Mouse (Mus musculus) activated CD4-positive, CD25-positive, alpha-beta regulatory T cell, adult 4 months (primary cell): ENCODE measurements around the gene Mdh2. TPM values are rescaled to one million over a fixed set of nuclear protein-coding genes. Genes with fewer than 3 reads are reported as not detected.

ENCODE experiments used
- ATAC-seq: one replicate; pipeline ENCODE4 v1.8.0; 2017
- polyA plus RNA-seq, 2 experiments: library from polyadenylated mRNA; unstranded; fragments of 100-300 nt; shearing (Covaris generic); gene quantifications; one replicate each; pipeline ENCODE4 v1.2.1; 2017

Gene Mdh2
- polyA plus RNA-seq, 2 experiments from 2014 or later: 625 to 710 TPM

DNA sequence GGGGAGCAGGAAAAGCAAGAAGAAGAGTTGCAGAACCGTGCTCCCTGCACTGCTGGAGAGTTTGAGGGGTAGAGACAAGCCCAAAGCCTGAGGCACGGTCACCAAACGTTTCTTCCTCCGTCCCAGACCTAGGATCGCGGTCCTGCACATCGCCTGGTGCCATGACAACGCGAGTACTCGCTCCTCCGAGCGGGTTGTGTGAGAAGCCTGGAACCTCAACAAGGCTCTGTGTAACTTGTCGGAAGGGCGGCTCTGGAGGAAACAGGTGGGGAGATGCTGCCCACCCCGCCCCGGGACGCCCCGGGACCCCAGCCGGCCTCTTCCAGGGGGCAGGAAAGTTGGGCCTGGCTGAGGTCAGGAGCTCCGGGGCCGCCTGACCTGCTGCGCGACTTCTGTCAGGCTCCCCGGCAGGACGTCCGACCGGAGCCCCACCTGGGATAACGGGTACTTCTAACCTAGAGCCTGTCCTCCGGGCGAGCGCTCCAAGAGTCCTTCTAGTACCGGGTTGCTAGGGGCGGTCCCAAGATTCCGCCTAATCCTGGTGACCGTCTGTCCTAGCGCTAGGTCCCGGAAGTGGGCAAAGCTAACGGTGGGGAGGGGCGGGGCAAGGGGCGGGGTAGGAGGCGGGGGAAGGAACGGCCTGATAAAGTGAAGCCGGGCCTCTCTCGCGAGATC, 347 bp upstream of the Mdh2 start, which contains the start of gene Styxl1:
Styxl1 (minus strand) TSS at position 590 of the 675 bp plus-strand sequence.
- no peak for ATAC-seq

DNA sequence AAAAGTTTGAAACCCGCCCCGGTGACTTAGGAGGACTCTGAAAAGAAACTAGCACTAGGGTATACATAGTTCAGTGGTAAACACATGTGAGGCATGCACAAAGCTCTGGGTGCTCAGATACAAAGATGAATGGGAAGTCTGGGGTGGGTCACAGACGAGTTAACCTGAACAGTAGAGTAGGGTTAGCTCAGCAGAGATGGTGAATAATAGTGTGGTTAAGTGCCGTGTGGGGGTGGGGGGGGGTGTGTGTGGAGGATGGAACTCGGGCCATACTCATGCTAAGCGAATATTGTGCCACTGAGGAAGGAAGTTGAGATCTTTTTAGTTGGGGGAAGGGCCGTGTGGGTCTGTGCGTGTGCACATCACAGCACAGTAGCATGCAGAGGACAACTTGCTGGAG, 2.1 kb downstream of the Mdh2 start:
- no peak for ATAC-seq

DNA sequence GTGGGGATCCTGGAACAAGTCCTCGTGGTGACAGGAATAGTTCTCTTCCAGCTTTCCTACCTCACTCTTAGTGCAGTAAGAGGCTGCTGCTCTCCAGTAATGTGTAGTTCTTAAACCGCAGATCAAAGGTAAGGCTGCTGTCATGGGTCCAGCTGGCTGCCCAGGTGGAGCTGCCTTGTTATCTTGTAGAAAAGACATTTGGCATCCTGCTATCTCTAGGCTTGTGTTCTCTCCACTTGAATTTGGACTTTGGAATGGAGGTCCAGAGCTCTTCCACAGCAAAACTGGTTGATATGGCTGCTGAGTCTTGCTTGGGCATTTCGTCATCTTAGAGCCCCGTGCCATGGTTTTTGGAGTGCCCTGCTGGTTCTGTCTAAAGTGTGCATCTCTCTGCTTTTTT, 4.6 kb downstream of the Mdh2 start:
- ATAC-seq: no peak

DNA sequence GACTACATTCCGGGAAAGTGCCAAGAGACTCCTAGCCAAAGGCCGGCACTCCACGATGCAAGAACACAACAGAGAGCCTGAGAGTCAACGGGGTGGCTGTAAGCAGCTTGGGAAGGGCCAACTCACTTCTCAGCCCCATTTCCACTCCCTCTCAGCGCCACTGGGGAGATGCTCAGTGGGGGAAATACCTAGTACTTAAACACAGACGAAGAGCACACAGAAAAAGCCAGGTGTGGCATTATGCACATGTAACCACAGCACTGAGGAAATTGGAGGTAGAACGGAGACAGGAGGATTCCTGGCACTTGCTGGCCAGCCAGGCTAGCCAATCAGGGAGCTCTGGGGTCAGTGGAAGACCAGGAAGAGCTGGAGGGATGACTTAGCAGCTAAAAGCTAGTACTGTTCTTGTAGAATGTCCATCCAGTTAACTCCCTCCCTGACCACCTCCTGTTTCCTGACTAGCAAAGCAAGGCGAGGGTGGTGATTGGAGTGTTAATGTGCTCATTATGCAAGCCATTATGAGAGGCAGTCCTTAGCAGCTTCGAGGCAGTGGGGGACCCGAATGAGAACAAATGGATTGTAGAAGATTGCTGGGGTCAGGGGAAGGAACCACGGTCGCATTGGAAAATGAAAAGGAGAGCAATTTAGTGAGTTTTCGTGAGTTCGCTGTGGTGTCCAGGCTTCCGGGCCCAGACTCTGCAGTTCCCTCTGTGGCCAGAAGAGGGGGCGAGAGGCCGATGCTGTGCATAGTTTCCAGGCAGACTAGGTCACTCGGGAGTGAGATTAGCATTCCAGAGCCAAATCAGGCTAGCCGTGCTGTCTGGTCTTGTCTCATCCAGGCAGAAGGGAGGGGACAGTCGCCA, 15.9 kb downstream of the Mdh2 start:
- ATAC-seq: peak; percentile 72

DNA sequence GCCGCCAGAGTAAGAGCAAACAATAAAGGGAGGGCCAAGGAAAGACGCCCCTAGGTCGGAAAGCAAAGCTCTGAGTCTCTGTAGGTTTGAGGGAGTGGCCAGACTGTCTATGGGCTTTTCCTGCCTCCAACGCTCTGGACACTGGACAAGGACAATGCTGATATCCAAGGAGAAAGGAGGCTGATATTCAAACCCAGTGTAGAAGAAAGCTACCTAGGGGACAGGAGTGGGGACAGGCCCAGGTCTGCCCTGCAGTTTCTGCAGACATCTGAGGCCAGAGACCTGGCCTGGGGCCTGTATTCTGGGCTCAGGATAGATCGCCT, 16.5 kb downstream of the Mdh2 start:
- ATAC-seq: no peak

DNA sequence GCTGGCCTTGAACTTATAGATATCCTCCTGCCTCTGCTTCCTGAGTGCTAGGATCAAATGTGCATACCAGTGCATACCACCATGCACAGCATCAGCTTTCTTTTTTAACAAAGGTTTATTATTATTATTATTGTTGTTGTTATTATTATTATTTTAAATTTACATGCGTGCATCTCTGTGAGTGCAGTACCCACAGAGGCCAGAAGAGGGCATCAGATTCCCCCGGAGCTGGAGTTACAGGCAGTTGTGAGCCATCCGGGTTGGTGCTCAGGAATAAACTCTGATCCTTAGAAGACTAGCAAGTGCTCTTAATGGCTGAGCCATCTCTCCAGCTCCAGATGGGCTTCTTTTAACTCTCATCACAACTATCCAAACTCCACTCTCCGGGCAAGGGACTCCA, 21.5 kb downstream of the Mdh2 start:
- ATAC-seq: no peak

DNA sequence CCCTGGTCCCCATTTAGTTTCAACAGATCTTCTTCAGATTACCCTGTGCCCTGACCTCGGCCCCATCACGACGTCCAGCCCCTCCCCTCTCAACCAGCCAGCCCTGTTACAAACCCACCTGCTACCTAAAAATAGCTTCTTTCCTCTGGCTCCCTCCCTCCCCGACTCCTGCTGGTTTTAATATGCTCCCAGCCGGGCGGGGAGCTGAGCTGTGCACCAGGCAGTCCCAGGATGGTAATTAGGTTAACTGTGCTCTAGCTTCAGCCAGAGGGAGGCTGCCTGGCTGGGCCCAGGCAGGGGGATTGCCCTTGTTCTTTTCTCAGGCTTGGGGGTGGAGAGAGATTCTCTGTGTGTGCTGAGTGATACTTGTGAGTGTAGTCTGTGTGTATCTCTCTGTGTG, 22.6 kb downstream of the Mdh2 start:
- no peak for ATAC-seq

DNA sequence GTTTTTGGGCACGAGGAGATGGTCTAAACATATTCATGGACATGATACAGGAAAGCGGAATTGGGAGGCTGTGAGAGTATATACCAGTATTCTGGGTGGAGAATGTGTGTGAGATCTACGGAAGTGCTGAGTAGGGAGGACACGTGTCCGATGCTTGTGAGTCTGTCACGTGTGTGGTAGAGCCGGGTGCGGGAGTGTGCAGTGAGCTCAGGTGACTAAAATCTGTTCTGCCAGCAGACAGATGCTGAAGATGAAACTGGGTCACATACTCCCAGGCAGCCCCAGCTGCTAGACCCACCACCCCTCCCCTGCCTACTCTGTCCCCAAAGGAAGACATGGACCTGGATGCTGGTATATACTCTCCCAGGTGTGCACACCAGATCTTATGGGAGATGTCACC, 24.4 kb downstream of the Mdh2 start:
- no peak for ATAC-seq

DNA sequence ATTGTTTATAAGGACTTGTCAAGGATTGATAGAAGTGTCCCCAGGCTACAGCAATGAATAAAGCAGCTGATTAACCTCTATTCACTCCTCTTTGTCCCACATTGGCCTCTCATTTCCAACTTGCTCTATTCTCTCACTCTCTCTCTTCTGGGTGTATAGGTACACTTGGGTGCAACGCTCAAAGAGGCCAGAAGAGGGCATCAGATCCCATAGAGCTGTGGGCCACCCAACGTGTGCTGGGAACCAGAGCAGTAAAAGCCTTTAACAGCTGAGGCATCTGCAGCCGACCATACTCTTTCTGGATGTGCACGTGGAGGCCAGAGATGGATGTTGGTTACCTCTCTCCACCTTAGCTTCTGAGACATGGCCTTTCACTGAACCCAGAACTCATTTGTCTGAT, 24.9 kb downstream of the Mdh2 start:
- ATAC-seq: no peak

DNA sequence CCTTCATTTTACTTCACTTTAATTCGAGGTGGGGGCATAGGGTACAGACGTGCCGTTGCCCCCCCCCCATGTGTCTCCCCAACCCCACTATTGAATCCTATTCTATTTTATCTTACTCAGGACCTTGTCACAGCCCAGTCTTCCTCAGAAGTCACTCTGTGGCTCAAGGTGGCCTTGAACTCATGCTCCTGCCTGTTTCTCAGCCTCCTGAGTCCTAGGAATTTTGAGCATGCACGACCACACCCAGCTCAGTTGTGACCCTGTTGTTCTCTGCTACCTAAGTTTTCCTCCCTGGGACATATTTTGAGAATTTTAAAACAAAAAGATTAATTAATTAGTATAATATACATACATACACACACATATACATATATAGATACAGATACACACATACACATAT, 25.4 kb downstream of the Mdh2 start:
- ATAC-seq: no peak

DNA sequence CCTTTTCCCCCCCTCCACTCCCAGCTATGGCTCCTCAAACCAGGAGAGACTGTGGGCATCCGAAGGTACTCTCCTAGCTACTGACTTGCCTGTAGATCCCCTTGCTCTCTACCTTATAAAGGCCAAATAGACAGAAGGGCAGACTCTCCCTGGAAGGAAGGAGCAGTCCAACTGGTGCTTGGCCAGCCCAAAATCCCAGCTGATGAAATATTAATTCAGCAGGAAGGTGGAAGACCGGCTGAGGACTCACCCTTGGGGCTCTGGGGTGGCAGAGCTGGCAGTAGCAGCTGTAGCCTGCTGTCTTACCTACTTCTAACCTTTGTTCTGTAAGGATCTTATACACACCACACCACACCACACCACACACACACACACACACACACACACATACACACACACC, 26.5 kb downstream of the Mdh2 start:
- no peak for ATAC-seq

DNA sequence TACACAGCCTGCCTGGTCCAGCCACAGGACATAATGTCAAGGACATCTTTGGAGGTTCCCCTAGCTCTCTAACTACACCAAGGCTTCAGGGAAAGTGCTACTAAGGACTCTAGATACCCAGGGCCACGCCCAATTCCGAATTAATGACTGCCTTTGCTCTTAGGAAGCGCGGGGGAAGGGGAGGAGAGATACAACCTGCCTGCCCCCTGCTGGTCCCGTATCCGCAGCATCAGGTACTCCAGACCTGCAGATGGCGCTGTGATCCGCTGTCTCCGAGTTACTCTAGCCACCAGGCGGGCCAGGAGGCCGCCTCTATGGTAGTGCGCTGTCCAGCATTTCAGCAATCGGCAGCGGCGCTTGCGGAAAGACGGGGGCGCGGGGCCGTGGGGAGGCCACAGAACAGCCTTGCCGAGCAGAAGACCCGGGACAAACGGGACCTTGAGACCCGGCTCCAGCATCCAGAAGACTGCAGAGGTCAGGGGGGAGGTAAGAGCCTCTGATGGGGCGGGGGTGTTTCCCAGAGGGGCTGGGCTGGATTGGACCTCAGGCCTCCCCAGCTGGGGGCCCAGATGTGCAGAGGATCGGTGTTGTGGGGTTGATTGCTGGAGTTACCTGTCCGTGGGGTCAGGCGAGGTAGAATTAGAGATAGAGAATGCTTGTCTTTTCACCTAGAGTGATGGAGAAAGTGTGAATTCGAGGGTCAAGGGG, 28.4 kb downstream of the Mdh2 start, which contains the start of gene Srrm3:
Srrm3 (plus strand) TSS at position 336 of the 708 bp plus-strand sequence.
- peak; percentile 94 for ATAC-seq

DNA sequence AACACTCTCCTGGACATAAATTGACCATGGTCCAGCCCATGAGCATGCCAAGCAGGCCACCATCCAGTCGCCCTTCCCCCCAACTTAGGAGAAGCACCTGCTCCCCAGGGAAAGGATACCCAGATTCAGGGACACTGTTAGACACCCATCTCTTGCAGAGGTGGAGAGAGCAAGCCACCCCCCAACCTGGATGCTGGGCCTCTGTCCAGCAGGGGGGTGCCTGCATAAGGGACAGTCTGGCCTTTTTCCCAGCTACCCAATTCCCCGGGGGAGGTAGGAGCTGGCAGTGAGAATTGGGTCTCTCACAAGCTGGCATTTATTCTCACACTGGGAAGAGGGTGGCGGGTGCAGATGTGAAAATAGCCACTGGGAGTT, 29.0 kb downstream of the Mdh2 start:
- no peak for ATAC-seq

DNA sequence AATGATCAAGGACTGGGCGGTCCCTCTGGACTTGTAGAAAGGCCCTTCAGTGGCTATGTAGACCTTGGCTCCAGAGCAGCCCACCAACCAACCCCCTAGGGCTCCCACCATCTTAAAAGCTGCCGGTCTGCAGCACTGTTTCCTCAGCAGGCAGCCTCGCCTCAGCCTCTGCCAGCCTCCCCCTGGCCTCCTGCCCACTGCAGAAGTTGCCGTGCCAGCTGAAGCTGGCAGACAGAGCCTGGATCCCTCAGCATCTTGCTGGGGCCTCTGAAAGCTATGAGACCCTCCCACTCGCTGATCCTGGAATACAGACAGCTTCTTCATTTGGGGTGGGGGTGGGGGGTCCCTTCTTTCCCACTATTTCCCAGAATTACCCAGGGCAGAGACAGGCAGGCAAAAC, 34.7 kb downstream of the Mdh2 start:
- no peak for ATAC-seq

DNA sequence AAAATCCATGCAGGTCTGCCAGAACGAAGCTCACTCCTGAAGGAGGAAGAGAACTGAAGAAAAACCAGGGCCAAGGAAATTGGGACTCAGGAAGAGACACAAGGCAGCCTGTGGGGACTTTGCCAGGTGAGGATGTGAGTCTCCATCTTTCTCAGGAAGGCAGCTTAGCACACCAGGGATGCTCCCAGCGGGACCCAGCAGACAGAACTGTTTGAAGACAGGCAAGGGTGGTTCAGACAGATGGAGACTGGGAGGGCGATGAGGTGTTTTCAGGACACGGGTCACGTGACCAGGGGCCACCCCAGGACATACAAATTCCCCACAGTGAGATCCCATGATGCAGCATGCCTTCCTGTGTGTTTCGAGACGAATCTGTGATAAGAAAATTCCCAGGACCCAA, 40.2 kb downstream of the Mdh2 start:
- no peak for ATAC-seq

DNA sequence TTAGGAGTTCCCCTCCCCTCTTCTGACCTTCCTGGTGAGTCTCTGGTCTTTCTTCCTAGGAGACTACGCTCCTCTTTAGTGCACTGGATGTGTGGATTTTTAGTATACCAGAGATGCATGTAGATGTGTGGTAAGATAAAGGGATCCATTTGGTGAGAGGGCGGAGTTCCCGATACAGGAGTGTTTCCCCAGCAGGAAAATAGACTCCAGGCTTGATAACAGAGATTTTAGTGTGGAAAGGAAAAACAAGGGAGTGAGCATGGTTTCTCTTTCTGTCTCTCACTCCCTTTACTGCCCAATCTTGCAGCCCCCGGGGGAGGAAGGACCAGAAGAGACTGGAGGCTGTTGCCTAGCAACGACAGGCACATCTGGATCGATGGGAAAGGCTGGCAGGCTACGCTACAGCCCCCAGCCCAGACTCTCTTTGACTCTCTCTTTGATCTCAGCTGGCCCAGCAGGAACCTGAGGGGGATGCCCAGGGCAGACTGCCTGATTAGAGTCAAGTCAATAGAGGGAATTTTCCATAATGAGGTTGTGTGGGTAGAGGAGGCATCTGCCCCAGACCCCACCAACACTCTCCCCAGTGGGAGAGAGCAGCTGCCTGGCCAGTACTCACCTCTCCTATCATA, 44.1 kb downstream of the Mdh2 start:
- ATAC-seq: no peak

DNA sequence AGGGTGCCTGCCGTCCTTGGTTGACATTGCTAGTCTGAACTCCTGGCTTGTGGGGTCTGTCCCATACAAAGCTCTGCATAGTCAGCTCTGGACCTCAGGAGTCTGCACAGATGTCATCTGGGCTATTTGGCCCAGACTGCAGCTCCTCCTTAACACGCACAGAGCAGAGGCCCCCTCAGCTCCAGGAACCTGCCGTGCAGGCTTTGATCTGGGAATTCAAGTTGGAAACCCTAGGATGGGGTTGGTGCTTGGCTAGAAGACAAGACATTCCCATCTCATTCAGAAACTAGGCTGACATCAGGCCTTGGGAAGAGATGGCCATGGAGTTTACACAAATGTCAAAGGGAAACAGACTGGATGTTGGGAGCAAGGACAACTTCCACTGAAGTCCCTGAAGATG, 46.2 kb downstream of the Mdh2 start:
- ATAC-seq: no peak

DNA sequence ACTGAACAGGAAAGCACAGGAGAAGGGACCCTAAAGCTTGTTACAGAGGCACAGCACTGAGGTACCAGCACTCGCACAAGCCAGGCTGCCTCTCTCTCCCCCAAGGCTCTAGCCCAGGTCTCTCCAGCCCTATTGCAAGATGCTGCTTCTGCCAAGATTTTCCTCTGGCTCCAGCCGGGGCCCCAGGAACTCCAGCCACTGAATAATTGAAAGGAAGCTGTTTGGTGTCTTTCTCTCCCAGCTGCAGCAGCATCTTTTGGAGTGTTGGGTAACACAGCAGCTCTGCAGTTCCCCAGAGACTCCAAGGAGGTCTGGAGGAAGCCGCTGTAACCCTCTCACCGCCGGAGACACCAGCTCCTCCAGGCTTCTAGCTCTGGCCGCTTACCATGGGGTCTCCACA, 47.9 kb downstream of the Mdh2 start:
- no peak for ATAC-seq

DNA sequence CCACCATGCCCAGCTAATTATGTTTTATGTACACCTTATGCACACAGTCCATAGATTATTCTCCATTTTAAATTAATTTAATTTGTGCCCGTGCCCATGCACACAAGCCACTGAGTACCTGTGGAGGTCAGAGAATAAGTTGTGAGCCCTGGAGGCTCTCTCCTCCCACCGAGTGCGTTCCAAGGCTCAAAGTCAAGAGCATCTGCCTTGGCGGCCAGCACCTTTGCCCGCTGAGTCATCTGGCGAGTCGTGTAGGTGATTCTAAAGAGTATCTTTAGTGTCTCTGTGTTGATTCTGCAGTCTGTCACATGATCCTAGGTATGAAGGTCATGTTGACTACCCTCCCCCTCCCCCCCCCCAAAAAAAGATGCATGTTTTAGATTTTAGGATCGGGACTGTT, 51.1 kb downstream of the Mdh2 start:
- no peak for ATAC-seq

DNA sequence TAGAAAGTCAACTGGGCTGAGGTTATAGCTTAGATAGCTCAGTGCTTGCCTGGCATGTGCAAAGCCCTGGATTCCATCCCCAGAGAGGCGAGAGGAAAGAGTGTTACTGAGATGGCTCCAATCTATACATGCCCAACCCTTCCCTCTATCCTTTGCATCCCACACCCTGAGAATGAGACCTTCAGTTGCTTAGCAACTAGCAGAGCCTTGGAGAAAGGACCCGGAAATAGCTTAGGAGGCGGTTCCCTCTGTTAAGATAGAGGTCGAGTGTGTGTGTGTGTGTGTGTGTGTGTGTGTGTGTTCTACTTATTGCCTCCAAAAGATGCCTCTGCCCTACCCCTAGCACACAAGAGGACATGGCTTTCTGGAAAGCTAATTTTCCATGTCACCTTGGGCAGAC, 54.4 kb downstream of the Mdh2 start:
- no peak for ATAC-seq

DNA sequence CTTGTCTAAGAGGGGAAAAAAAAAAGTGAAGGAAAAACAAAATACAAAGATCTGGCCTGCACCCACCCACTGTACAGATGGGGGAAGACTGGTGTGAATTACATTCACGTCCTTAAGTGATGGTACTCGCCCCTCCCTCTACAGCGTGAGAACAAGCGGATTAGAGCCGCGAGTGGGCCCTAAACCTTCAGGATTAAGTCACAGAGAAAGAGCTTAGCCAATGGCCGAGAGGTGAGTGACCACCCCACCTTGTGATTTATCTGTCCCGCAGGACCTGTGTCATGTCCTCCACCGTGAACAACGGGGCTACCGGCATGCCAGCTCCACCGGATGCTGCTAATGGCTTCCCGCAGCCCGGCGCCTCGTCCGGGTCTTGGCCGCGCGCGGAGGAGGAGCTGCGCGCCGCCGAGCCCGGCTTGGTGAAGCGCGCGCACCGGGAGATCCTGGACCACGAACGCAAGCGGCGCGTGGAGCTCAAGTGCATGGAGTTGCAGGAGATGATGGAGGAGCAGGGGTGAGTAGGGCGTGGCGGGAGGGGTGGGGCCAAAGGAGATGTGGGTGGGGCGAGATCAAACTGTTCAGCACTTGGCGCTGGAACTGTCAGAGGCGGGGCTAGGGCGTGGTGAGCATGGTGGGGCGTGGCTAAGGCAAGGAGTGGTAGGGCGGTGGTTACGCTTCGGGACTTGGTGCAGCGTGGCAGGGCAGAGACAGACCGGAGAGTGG, 56.6 kb downstream of the Mdh2 start:
- ATAC-seq: peak; percentile 83

DNA sequence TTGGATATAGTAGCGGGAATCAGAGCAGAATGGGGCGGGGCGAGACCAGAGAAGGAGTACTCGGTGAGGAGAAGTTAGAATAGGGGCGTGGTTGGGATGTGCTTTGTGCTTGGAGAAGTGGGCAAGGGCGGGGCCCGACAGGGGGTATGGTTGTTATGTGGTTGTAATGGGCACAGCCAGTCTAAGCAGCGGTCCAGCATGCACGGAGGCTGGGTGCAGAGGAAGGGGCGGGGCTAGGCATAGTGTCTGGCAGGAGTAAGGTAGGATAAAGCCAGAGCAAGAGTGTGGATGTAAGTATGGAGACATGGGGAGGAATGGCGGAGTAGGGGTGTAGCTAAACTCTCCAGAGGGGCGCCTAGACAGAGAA, 57.2 kb downstream of the Mdh2 start:
- no peak for ATAC-seq

DNA sequence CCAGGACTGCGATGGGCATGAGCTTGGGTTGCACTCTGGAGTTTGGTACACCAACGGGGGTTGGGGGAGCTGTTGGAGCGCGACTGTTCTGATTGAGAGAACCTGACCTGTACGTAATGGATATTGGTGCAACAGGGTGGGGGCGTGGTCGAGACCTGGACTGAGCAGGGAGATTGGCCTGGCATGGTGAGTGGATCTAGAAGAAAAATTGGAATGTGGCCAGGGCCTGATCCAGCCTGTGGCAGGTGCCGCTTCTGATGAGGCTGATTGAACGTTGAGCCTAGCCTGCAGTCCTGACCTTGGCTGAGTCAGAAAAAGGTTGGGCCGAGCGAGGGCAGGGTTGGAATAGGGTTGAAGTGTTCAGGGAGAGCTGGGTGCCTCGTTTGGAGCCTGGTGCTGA, 57.7 kb downstream of the Mdh2 start:
- no peak for ATAC-seq
